Mouse (Mus musculus) adrenal gland (tissue): ENCODE measurements around the gene Fgfr2.
"Not testable (repeated sequence)": the region's sequence is repeated elsewhere in the genome, so short reads cannot be mapped to it uniquely, and the experiment has no call there.

Experiments
- intact Hi-C: fragments of 180-260 bp; cut with DNase I; formaldehyde crosslinking; loops from one replicate; pipeline ENCODE4 v1.15.1; 2025

Fgfr2 gene

GRCm38 (mm10) chr7:132682901-132683300, 440.2 kb downstream of the Fgfr2 start:
- intact Hi-C loops, result no loop called here

DNA sequence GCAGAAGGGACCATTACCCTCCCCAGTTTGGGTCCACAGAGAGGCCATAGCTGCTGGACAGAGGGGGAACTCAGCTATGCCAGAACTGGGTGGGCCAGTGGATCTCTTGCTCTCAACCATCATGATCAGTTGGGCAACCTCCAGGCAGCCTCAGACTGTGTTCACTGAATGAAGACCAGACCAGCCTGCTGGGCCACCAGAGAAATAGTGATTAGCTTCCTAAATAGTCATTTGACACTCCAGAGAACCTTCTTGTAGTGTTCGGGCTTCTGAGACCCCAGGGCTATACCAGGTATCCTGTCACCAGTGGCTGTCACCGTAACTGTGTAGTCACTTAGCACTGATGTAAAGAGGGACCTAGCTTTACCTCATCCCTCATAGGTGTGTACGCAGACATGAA, 440.8 kb downstream of the Fgfr2 start:
- intact Hi-C loops, result no loop called here

DNA sequence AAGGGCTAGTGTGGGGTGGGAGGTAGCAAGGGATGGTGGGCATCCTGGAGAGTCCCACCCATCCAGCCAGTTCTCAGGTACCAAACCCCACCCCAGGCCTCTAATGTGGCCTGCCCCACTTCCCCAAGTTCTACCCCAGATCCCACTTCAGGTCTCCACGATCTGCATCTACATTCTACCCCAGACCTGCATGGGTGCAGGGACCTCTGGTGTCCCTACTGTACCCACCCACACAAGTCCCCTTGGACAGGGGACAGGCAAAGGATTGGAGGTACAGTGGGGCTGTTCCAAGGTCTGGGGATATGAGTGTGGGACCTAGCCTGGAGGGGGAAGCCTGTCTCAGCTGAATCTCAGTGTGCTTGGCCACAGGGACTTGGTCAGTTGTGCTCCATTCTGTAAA, 441.3 kb downstream of the Fgfr2 start:
- intact Hi-C loops, result no loop called here

DNA sequence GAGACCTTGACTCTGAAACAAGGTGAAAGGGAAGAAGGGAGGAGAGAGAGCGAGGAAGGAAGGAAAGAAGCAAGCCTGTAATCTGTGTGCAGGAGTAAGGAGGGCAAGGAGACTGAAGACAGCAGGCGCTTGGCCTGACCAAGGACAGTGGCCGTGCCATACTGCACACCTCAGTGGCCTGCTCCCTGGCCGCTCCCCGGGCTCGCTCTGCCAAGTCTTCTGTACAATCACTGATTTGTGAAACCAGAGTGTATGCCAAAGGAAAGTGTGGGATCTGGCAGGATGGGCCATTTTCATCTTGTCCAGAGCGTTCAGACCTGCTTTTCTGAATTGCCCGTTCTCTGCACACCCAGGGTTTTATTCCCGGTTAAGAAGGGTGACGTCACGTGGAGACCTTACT, 441.9 kb downstream of the Fgfr2 start:
- intact Hi-C loops, result no loop called here

- intact Hi-C loops, result no loop called here
Observed at GRCm38 (mm10) chr7:132679549-132679948, 443.6 kb downstream of the Fgfr2 start.

DNA sequence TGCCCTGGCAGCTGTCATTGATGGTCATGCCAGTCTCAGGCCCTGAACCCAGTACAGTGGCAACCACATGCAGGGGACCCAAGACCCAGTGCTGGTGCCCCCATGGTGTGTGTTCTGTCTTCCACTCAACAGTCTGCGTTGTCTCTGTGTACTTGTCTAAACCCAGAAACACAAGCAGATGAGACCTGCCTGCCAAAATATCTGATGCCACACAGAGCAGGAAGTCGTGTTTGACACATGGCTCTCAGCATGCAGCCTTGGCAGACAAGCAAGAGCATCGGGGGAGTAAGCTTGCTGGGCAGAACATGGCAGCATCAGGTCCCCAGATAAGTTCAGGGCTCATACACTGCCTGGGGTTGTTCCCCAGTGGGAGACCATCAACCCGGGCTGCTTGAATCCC, 444.0 kb downstream of the Fgfr2 start:
- intact Hi-C loops, result no loop called here

GRCm38 (mm10) chr7:132675922-132676321, 447.2 kb downstream of the Fgfr2 start:
- intact Hi-C loops, result no loop called here

- intact Hi-C loops, result no loop called here
Observed at GRCm38 (mm10) chr7:132673931-132674755, 449.0 kb downstream of the Fgfr2 start.

GRCm38 (mm10) chr7:132672481-132672959, 450.6 kb downstream of the Fgfr2 start:
- intact Hi-C loops, result no loop called here

GRCm38 (mm10) chr7:132670863-132671165, 452.3 kb downstream of the Fgfr2 start:
- intact Hi-C loops, result no loop called here

GRCm38 (mm10) chr7:132669999-132670862, 452.9 kb downstream of the Fgfr2 start:
- intact Hi-C loops, result no loop called here

DNA sequence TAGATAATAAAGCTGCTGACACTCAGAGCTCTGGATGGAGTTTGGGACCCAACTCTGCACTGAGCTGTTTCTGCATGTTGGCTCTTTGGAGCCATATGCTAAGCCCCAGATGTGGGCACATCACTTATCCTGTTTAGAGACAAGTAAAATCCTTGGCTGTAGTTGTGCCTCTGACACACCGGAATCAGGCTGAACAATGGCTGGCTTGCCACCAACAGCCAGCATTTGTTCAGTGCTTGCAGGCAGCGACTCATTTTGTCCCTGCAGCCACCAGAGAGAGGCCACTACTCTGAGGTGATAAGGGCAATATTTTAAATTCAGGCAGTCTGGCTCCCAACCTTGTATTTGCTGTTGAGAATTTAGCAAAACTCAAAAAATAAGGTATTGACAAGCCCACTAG, 454.5 kb downstream of the Fgfr2 start:
- intact Hi-C loops, result no loop called here

DNA sequence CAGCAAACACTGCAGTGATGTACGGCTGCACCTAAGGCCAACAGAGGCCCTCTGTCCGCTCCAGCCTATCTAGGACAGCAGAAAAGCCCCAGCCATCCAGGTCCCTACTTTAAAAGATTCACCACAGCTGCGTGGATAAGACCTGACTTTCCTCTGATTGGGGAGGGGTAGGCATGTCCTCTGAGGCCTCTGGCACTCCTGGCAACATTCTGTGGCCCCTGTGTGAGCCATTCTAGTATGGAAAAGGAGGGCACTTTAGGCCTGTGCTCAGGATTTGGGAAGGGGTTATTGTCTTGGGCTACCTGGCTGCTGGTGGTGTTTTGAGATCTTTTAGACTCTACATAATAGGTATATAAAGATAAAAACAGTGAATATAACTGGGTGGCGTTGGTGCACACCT, 456.6 kb downstream of the Fgfr2 start:
- intact Hi-C loops, result no loop called here

DNA sequence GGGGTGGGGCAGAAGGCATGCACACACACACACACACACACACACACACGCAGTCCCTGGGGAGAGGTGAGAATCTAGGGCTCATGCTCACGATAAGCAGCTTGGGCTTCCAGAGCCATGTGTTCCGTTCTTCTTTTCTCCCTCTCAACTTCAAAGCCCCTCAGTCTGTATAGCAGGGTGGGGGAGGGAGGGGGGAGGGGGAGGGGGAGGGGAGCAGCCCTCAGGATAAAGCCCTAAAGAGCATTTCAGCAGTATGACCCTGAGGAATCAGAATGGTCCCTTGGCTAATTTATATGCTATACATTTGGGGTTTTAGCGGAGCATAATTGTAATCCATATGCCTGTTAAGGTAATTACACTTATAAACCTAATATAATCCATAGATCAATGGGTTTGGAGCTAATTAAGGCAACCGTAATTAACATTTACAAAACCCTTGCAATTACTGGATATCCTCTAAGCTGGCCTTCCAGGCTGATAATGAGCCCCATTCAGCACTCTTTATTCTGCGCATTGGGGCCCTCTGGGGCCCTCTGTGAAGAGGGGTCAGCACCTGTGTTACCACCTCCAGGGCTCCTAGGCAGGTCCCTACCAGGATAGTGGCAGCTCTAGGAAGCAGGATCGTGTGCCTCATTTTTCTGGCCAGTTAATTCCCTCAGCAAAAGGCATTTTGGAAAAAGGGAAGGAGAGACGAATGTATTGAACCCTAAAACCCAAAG, 457.3 kb downstream of the Fgfr2 start:
- intact Hi-C loops, result no loop called here

DNA sequence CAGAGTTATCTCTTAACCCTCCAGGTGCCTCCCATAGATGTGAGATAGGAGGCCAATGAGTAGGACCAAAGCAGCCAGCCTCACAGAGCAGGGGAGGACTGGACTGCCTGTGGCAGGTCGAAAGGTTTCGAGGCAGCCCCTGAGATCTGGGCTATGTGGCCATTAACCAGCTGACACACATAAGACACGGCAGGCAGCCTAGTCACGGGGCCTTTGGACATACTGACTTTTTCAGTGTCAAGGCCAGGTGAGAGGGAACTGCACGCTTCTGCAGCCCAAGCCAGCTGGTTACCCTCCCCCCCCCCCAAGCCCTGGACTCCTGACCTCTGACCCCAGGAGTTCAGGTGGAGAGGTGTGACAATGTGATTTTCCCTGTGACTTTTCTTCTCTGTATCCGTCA, 458.3 kb downstream of the Fgfr2 start:
- intact Hi-C loops, result no loop called here

GRCm38 (mm10) chr7:132662831-132663230, 460.3 kb downstream of the Fgfr2 start:
- intact Hi-C loops, result not testable (repeated sequence)

DNA sequence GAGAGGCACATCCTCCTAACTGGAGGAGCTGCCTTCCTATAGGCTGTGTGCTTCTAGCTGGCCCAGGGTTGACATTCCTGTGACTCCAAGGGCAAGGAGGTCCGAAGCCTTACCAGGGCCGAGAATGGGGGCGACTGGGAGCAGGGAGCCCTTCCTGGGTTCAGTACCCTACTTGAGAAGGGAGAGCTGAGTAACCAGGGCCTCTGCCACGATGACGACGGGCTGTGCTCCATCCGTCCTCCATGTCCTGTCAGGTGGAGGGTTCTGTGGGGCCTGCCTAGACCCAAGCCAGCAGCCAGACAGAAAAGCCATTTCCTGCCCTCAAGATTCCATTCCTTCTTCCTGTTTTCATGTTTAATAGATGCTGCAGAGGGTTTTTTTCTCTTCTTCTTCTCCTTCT, 463.5 kb downstream of the Fgfr2 start:
- intact Hi-C loops, result loop anchor here (5.0 kb wide), 1 partner anchor 238 kb away; no protein-coding TSS in a partner anchor

DNA sequence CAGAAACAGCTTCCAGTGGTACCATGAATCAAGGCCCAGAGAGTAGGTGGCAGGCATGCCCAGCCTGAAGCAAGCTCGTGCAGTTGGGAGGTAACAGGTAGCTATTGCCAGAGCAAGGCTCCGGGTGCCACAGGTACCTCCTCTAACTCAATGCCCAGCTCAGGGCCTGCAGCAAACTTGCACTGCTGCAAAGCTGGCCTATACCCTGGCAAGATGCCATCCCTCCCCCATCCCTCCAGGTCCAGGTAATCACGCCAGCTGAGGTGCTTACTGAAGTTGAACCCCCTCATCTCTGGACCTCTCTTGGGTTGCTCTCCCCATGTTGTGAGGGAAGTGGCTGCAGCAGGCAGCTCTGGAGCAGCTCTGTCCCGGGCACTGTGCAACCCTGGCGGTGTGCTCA, 464.5 kb downstream of the Fgfr2 start:
- intact Hi-C loops, result loop anchor here (5.0 kb wide), 1 partner anchor 239 kb away; no protein-coding TSS in a partner anchor

DNA sequence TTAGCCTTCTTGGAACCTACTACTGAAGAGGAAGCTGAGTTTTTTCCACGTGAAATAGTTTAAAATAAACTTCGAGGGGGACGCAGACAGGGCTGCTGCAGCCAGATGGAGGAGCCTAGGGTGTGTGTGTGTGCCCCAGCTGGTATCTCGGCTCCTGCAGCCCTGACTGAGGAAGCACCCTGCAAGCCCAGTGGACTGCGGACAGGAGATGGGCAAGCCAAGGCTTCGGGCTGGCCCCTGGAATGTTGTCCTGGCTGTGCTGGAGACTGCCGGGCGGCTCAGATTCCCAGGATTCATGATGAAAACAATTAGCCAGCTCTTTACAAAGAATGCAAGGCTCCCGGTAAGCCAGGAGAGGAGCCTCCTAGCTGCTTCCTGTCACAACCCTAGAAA, 465.1 kb downstream of the Fgfr2 start:
- intact Hi-C loops, result loop anchor here (5.0 kb wide), 1 partner anchor 239 kb away; no protein-coding TSS in a partner anchor

DNA sequence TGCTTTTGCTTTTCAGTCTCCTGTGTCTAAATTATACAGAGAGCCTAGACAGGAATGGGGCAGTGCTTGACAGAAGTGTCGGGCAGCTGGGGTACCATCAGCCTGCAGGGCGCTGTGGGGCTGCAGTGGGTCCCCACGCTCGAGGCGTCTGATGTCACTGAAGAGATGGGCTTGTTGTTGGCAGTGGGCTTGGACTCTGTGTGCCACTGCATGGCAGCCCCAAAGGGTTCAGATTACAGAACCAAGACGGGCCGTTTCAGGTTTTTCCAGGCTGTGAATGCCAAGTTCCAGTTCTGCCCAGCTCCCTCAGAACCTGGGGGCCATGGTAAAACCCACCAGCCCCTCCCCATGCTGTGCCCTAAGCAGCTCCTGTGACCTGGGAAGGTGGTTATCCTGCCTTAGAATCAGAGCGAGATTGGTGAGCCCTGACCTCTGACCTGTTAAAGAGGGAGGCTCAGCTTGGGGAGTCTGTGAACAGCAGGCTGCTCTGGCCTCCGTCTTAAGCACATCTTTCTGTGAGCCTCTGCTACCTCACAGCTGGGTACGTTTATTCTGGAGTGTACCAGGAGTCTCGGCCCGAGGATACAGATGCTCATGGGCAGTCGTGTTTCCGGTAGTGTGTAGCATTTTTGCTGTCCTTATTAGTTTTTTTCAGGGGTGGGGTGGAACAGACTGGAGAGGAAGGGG, 465.6 kb downstream of the Fgfr2 start:
- intact Hi-C loops, result loop anchor here (2.0 to 5.0 kb wide), 3 partner anchors 153 to 345 kb away; no protein-coding TSS in a partner anchor

- intact Hi-C loops, result loop anchor here (2.0 to 5.0 kb wide), 3 partner anchors 154 to 346 kb away; no protein-coding TSS in a partner anchor
Observed at GRCm38 (mm10) chr7:132656548-132656947, 466.6 kb downstream of the Fgfr2 start.
